Mouse (Mus musculus) frontal cortex, postnatal 25 days (tissue): Measurements from ENCODE around the gene Tecpr1.

Source experiments
- DNase-seq, 2 experiments: peaks; one replicate each; pipeline ENCODE4 v3.0.0; 2022; ENCODE audit warnings: low spot score in 2 of 2

Tecpr1 gene

DNA sequence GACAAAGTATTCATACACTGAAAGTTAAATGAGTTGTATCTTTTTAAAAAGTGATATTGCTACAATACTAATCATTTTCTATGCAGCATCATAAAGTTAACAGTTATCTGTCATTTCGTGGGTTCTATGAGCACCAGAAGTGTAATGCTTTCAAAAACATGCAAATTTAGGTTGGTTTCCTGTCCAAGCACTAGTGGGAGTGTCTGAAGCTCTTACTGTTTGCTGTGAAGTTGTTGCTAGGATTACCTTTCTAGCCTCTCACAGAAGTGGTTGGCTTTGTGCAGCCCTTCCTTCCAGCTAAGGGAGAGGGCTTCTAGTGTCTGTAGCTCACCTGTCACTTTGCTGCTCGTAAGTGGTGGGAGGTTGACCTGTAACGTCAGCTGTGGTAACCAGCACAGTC is 57.7 kb downstream of the Tecpr1 start:
- DNase-seq: no peak

GRCm38 (mm10) chr5:144162813-144163517 is 60.5 kb downstream of the Tecpr1 start:
- DNase-seq: no peak

DNA sequence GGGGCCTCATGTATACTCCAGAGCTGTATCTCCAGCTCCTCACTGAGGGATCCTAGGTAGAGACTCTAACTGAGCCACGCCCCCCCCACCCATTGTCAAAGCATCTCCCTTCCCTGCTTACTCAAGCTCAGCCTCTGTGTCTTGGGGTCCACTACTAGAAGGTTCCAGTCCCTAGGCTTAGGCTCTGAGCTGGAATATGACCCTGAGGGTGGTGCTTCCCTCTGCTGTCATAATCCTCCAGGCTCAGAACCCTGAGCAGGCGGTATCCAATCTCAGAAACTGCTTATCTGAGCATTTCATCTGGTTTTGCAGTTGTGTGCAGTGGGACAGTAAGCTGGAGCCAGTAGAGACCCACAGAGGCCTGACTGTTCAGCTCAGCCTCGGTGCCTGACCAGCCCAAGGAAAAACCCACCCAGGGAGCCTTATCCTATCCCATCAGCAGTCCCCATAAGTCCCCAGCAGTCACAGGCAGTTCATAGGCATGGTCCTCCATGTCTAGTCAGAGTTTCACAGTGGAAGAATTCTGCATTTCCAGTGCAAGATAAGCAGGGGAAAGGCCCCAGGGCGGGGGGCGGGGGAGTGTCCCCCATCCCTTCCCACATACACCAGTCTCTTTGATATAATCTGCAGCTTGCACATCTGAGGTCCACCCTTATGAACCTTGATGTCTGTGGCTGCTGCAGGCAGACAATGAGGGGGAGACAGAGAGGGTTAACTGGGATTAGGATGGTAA is 61.2 kb downstream of the Tecpr1 start:
- DNase-seq: no peak

DNA sequence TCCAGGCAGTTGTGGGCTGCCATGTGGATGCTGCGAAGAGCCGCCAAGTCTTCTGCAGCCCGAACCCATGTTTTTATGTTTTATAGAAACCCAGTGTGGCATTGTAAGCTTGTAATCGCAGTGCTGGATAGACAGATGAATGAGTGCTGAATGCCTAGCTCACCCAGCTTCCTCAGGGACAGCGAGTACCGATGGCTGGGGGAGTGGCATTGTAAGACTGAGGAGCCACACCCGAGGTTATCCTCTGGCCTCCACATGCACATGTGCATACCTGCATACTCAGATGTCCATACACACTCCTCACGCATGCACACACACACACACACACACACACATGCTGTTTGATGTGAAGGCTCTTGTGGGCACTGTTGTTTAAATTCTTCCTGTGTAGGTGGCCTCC is 64.3 kb downstream of the Tecpr1 start:
- DNase-seq: no peak

DNA sequence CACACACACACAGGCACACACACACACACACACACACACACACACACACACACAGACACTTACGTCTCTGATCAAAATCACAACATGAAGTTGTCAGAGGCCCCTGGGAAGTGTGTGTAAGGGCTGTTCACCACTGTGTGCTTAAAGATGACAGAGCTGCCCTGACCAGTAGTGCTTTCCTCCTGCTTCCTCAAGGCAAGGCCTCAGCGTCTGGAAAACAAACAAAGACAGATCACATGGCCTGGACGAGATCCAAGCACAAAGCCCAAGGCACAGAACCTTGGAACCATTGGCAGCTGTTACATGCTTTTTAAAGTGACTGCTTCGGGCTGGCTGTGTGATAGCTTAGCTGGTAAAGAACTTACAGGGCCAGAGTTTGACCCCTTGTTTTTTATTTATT is 64.8 kb downstream of the Tecpr1 start:
- DNase-seq: no peak

DNA sequence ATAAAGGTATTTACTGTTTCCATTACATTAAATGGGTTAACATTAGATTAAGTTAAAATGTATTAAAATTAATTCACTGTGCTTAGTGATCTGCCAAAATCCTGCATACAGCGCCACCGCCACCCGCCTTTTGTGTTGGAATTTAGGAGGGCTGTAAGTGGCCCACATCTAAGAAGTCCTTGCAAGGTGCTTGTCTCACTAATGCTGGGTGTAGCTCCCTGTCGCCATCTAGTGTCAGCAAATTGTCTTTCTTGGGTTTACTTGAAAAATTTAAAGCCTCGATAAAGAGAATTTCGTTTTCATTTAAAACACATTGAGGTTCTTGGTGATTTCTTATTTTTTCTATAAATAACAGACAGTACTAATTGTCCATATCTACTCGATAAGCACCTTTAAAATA is 68.9 kb downstream of the Tecpr1 start:
- peak in 1 of 2 experiments; percentile 59 for DNase-seq

DNA sequence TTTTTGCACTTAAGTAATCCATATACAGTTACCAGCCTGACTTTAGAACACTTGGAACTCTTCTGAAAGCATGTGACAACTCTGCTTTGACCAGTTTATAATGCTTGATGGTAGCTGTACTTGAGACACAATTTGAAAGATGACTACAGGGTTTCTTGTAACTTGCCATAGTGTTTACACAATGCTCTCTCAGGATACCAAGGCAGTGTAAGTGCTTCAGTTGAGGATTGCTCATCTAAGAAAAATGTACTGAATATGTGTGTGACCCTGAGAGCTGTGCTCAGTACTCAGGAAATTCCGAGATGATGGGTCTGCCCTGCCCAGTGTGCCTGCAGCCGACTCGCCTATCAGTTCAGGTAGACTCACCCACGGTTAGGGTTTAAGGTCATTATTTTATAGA is 72.1 kb downstream of the Tecpr1 start:
- DNase-seq: no peak

DNA sequence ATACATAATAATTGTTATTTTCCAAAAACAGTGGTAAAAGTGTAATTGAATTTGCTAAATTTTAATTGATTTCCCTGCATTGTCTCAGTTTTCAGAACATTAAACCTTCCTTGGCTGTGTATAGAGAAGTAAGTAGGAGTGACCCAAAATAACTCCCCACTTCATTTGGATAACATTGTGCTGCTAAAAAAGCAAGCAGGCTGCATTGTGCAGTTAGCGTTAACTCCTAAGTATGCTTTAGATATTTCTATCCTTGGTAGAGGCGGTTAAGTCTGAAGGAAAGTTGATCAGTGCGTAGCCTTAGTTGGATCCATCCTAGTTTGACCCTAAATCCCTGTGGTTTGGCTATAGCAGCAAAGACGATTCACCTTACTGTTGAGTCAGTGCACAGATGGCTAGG is 73.9 kb downstream of the Tecpr1 start:
- DNase-seq: no peak

DNA sequence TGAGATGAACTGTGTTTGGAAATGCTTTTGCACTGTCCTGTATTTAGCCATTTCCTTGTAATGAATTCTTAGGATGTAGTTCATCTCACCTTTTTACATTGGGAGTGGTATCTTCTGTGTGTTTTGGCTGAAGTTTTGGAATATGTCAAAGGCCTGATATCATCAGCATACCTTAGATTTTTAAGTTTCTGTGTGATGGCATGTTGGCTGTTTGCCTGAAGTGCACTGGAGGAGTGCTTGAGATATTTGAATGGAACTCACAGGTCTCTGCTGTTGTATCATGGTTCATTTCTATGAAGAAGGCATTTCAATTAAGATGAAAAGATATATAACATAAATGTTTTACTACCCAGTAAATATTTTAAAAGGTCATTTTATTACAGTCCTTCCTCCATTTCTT is 76.5 kb downstream of the Tecpr1 start:
- DNase-seq: no peak
